Mouse (Mus musculus) forebrain, embryonic 11.5 days (tissue): Measurements from ENCODE around the gene Slc6a9. TPM values are rescaled to one million over a fixed set of nuclear protein-coding genes. Genes with fewer than 3 reads are reported as not detected.
A peak's percentile ranks its signal among the peaks of the same experiment; 100 is the strongest.

ENCODE experiments used
- ATAC-seq: fragments of 200-750 bp; cut with Nextera tagmentation; replicated peaks from 2 replicates; pipeline ENCODE4 v1.8.0; 2017; ENCODE audit warnings: moderate TSS enrichment; ENCODE audit not compliant: low FRiP score
- DNase-seq: peaks from one replicate; pipeline ENCODE4 v3.0.0-alpha.2; 2017; ENCODE audit warnings: low spot score
- H3K27ac ChIP-seq: fragments of 300-500 bp; sonication (generic); 2 replicates; pipeline ENCODE4 v1.5.1; 2014; ENCODE audit warnings: low read depth, low read length
- H3K27me3 ChIP-seq: fragments of 300-500 bp; sonication (generic); 2 replicates; pipeline ENCODE4 v1.6.1; 2014; ENCODE audit warnings: mild to moderate bottlenecking, low read length, mixed read lengths; ENCODE audit not compliant: control insufficient read depth, insufficient read depth
- H3K36me3 ChIP-seq: fragments of 300-500 bp; sonication (generic); 2 replicates; pipeline ENCODE4 v1.6.1; 2014; ENCODE audit warnings: mild to moderate bottlenecking, low read length, moderate library complexity, mixed read lengths; ENCODE audit not compliant: control insufficient read depth, insufficient read depth
- H3K4me1 ChIP-seq: fragments of 300-500 bp; sonication (generic); replicated peaks from 2 replicates; pipeline ENCODE4 v1.6.1; 2014; ENCODE audit warnings: low read length, mixed read lengths; ENCODE audit not compliant: control insufficient read depth, insufficient read depth
- H3K4me2 ChIP-seq: fragments of 300-500 bp; sonication (generic); 2 replicates; pipeline ENCODE4 v1.6.1; 2014; ENCODE audit warnings: low read depth, mild to moderate bottlenecking, low read length, moderate library complexity, mixed read lengths; ENCODE audit not compliant: severe bottlenecking
- H3K4me3 ChIP-seq: fragments of 300-500 bp; sonication (generic); 2 replicates; pipeline ENCODE4 v1.5.1; 2014; ENCODE audit warnings: low read depth, low read length
- H3K9ac ChIP-seq: fragments of 300-500 bp; sonication (generic); 2 replicates; pipeline ENCODE4 v1.6.1; 2014; ENCODE audit warnings: low read length
- H3K9me3 ChIP-seq: fragments of 300-500 bp; sonication (generic); 2 replicates; pipeline ENCODE4 v1.6.1; 2016; ENCODE audit warnings: low read length, mixed read lengths; ENCODE audit not compliant: control insufficient read depth
- WGBS: fragments of 180-500 bp; shearing (Covaris S2); extraction: QIAGEN DNeasy Blood & Tissue Kit; methylation state at CpG from one replicate; pipeline ENCODE4 v1.1.7; 2014; 5-methylcytosine and 5-hydroxymethylcytosine counted together
- polyA plus RNA-seq: library from polyadenylated mRNA; unstranded; fragments of >200 nt; fragmentation: Nextera tagmentation; extraction: Ambion mirVana; gene quantifications from 2 replicates; pipeline ENCODE4 v1.2.1, GENCODE M21; 2014

Gene Slc6a9
- 8.1 and 9.0 TPM in 2 replicates for polyA plus RNA-seq

- 0 out of 2 replicates have a peak, but pooled peaks cover 3% of the 10 kb centered on the region for H3K27me3 ChIP-seq
- peak within 1 kb of the TSS; percentile 58 for H3K27ac ChIP-seq
- no peaks in the 10 kb centered on the region for H3K4me1 ChIP-seq
- no peak for DNase-seq
- no peaks in the 10 kb centered on the region for H3K9me3 ChIP-seq
- ATAC-seq = no peak
- H3K9ac ChIP-seq = peak within 1 kb of the TSS; percentile 84
- H3K4me3 ChIP-seq = peak within 1 kb of the TSS; percentile 78
- H3K36me3 ChIP-seq = no peaks in the 10 kb centered on the region
- 23% methylated on average over 3 of the region's 3 CpGs for WGBS
- H3K4me2 ChIP-seq = peak within 1 kb of the TSS; percentile 95
Measured at GRCm38 (mm10) chr4:117834457-117834844, at the start of gene Slc6a9. TSS of gene Slc6a9 (plus strand) at chr4:117834506.

DNA sequence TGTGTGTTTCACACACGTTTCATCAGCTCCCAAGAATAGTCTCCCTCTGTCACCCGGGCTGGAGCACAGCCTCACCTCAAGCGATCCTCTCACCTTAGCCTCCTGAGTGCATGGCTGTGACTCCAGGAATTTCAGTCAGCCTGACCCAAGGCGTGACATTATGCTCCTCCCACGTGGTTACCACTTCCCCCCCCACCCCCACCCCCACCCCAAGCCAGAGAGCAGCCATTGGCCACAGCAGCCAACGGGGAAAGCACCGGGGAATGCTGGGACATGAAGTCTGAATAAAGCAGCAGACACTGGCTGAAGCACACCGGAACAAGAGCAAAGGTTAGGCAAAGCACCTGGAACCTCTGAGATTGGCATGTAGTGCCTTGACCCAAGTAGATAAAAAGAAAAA lies 47.3 kb upstream of the Slc6a9 start:
- Histone ChIP-seq H3K4me1 (no peaks in the 10 kb centered on the region), H3K4me2 (no peak overlapping the region), H3K9me3 (no peaks in the 10 kb centered on the region), H3K27me3 (no peaks in the 10 kb centered on the region), H3K36me3 (no peaks in the 10 kb centered on the region), H3K4me3 (no peak overlapping the region), H3K27ac (no peak overlapping the region), H3K9ac (no peak overlapping the region)
- WGBS = 45% methylated on average over 8 of the region's 8 CpGs
- ATAC-seq (no peak), DNase-seq (peak; percentile 69)

DNA sequence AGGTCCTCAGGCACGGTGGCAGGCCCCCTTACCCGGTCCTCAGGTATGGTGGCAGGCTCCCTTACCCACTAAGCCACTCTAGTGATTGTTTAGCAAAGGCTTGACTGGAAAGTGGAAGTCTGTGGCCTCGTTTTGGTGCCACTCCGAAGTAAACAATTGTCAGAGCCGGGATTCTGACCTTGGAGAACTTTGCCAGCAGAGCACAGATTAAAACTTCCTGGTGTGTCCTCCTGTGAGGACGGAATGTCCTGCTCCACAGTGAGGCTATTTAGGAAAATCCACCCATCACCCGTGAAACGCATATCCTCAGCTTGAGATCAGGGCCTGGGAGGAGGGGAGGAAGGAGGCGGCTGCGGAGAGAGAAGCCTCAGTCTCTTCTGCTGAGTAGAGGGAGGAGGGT lies 46.0 kb upstream of the Slc6a9 start:
- Histone ChIP-seq H3K4me3 (no peak overlapping the region), H3K27me3 (no peaks in the 10 kb centered on the region), H3K36me3 (no peaks in the 10 kb centered on the region), H3K4me1 (no peaks in the 10 kb centered on the region), H3K9me3 (no peaks in the 10 kb centered on the region), H3K4me2 (no peak overlapping the region), H3K9ac (no peak overlapping the region), H3K27ac (no peak overlapping the region)
- ATAC-seq (no peak), DNase-seq (no peak)
- WGBS = 76% methylated on average over 10 of the region's 10 CpGs

GRCm38 (mm10) chr4:117799904-117800303 lies 34.4 kb upstream of the Slc6a9 start:
- no peak for DNase-seq
- H3K4me1 ChIP-seq = no peaks in the 10 kb centered on the region
- H3K9ac ChIP-seq = no peak overlapping the region
- no peaks in the 10 kb centered on the region for H3K27me3 ChIP-seq
- H3K4me3 ChIP-seq = no peak overlapping the region
- H3K4me2 ChIP-seq = no peak overlapping the region
- no peaks in the 10 kb centered on the region for H3K9me3 ChIP-seq
- H3K36me3 ChIP-seq = no peaks in the 10 kb centered on the region
- no peak overlapping the region for H3K27ac ChIP-seq
- ATAC-seq = no peak
- 86% methylated on average over 6 of the region's 6 CpGs for WGBS

DNA sequence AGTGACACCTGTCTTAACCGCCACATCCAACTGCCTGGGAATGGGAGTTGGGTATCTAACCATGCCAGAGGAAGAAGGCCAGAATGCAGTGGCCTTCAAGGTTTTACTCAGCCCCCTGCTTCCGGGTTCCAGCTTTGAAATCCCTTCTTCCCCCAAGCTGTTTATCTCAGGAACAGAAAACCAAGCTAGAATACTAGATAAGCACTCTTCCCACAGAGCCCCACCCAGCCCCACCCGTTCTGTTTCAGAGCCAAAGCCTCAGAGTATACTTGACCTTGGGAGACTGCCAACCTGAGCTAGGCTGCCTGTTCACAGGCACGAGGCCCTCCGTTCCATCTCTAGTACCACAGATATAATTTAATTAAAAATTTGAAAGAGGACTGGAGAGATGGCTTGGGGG lies 27.3 kb upstream of the Slc6a9 start:
- WGBS = 81% methylated on average over 5 of the region's 5 CpGs
- H3K9me3 ChIP-seq = no peaks in the 10 kb centered on the region

DNA sequence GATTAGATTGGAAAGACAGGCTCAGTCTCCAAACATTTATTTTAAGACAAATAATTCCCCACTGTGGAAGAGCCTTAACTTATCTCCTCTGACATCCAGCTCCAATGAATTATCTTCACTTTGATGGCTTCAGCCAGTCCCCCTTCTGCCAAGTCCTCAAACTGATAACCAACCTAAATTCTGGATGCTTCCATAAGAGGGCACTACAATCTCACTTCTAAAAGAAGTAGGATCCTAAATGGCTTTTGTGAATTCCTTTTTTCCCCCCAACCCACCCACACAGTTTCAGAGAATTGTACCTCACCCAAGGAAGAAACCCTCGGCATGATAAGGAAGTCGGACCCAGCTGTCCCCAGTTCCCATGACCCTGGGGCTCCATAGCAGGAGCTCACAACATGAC lies 23.4 kb upstream of the Slc6a9 start:
- H3K4me3 ChIP-seq = no peak overlapping the region
- no peaks in the 10 kb centered on the region for H3K27me3 ChIP-seq
- no peak overlapping the region for H3K4me2 ChIP-seq
- WGBS = 64% methylated on average over 2 of the region's 2 CpGs
- DNase-seq (no peak), ATAC-seq (no peak)
- H3K27ac ChIP-seq = no peak overlapping the region
- H3K36me3 ChIP-seq = no peaks in the 10 kb centered on the region
- no peak overlapping the region for H3K9ac ChIP-seq
- no peaks in the 10 kb centered on the region for H3K9me3 ChIP-seq
- no peaks in the 10 kb centered on the region for H3K4me1 ChIP-seq

More for the DNA sequence above, 27.3 kb upstream of the Slc6a9 start:
- no peaks in the 10 kb centered on the region for H3K4me1 ChIP-seq
- ATAC-seq (no peak), DNase-seq (no peak)
- H3K4me2 ChIP-seq = no peak overlapping the region
- H3K27me3 ChIP-seq = no peaks in the 10 kb centered on the region
- H3K36me3 ChIP-seq = no peaks in the 10 kb centered on the region
- no peak overlapping the region for H3K27ac ChIP-seq
- no peak overlapping the region for H3K9ac ChIP-seq
- no peak overlapping the region for H3K4me3 ChIP-seq

DNA sequence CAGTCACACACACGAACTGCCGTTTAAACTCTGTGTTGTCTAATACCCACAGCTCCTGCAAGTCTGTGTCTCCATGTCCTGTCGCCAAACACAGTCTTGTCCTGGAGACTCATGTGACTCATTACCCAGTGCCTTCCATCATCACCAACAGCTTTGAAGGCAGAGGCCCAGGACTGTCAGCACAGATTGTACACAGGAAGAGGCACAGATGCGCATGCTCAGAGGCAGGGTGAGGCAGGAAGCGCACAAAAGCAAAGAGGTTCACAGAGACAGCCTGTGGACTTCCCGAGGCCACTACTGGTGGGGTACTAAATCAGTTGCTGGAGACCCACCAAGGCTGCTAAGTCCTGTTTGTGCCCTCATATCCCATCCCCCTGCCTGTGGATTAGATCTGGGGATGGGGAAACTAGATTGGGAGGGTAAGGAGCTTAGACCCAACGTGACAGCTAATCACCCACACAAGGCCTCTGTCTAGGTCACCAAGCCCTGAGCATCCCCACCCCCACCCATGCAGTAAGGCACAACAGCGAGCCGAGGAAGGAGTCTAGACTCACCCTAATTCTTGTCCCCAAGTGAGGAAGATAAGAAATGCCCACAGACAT lies 20.6 kb upstream of the Slc6a9 start:
- H3K4me2 ChIP-seq = no peak overlapping the region
- no peak overlapping the region for H3K27ac ChIP-seq
- no peaks in the 10 kb centered on the region for H3K4me1 ChIP-seq
- H3K4me3 ChIP-seq = no peak overlapping the region
- H3K9ac ChIP-seq = no peak overlapping the region
- H3K27me3 ChIP-seq = no peaks in the 10 kb centered on the region
- no peaks in the 10 kb centered on the region for H3K9me3 ChIP-seq
- no peaks in the 10 kb centered on the region for H3K36me3 ChIP-seq
- WGBS = 77% methylated on average over 9 of the region's 9 CpGs
- no peak for DNase-seq
- ATAC-seq = no peak

- no peak overlapping the region for H3K4me2 ChIP-seq
- H3K9me3 ChIP-seq = no peaks in the 10 kb centered on the region
- H3K27me3 ChIP-seq = no peaks in the 10 kb centered on the region
- H3K9ac ChIP-seq = no peak overlapping the region
- DNase-seq (no peak), ATAC-seq (no peak)
- 45% methylated on average over 4 of the region's 4 CpGs for WGBS
- H3K36me3 ChIP-seq = no peaks in the 10 kb centered on the region
- H3K4me1 ChIP-seq = no peaks in the 10 kb centered on the region
- no peak overlapping the region for H3K4me3 ChIP-seq
- H3K27ac ChIP-seq = no peak overlapping the region
Measured at GRCm38 (mm10) chr4:117814333-117814732, 20.0 kb upstream of the Slc6a9 start.

GRCm38 (mm10) chr4:117816776-117817175 lies 17.5 kb upstream of the Slc6a9 start:
- ATAC-seq = no peak
- no peaks in the 10 kb centered on the region for H3K27me3 ChIP-seq
- 77% methylated on average over 5 of the region's 5 CpGs for WGBS

More at GRCm38 (mm10) chr4:117816776-117817175, 17.5 kb upstream of the Slc6a9 start:
- H3K4me3 ChIP-seq = no peak overlapping the region
- no peaks in the 10 kb centered on the region for H3K9me3 ChIP-seq
- no peak overlapping the region for H3K4me2 ChIP-seq
- DNase-seq = no peak
- H3K4me1 ChIP-seq = no peaks in the 10 kb centered on the region
- H3K9ac ChIP-seq = no peak overlapping the region
- no peak overlapping the region for H3K27ac ChIP-seq
- H3K36me3 ChIP-seq = no peaks in the 10 kb centered on the region
